Mouse (Mus musculus) frontal cortex, postnatal 25 days (tissue): ENCODE data around the gene Fam221b.

Experiments
- DNase-seq, 2 experiments: peaks; one replicate each; pipeline ENCODE4 v3.0.0; 2022; ENCODE audit warnings: low spot score in 2 of 2

Fam221b gene

GRCm38 (mm10) chr4:43668782-43669427 is at the start of gene Fam221b, which contains the start of gene Tmem8b:
Fam221b (minus strand) TSS chr4:43669145.
Tmem8b (plus strand) TSS chr4:43668971.
- peak; percentile 78 to 81 for DNase-seq

GRCm38 (mm10) chr4:43713652-43714219 is 44.8 kb upstream of the Fam221b start:
- DNase-seq = no peak

- DNase-seq = peak; percentile 66 to 74
Measured at GRCm38 (mm10) chr4:43711821-43712220, 42.9 kb upstream of the Fam221b start.

- no peak for DNase-seq
Measured at GRCm38 (mm10) chr4:43709869-43710268, 40.9 kb upstream of the Fam221b start, which contains the start of gene Olfr71. Olfr71 (minus strand) TSS chr4:43710255.

GRCm38 (mm10) chr4:43705991-43706390 is 37.0 kb upstream of the Fam221b start:
- DNase-seq = no peak

- DNase-seq = no peak
Measured at GRCm38 (mm10) chr4:43703851-43704250, 34.9 kb upstream of the Fam221b start.

GRCm38 (mm10) chr4:43703439-43703838 is 34.5 kb upstream of the Fam221b start:
- DNase-seq = no peak

- no peak for DNase-seq
Measured at GRCm38 (mm10) chr4:43700707-43701106, 31.8 kb upstream of the Fam221b start, which contains the start of gene Olfr70. Olfr70 (minus strand) TSS chr4:43700807.

- DNase-seq = no peak
Measured at GRCm38 (mm10) chr4:43696561-43696960, 27.6 kb upstream of the Fam221b start.

- DNase-seq = no peak
Measured at GRCm38 (mm10) chr4:43695249-43695671, 26.3 kb upstream of the Fam221b start.

GRCm38 (mm10) chr4:43694439-43695248 is 25.7 kb upstream of the Fam221b start:
- DNase-seq = no peak

GRCm38 (mm10) chr4:43693806-43694241 is 24.9 kb upstream of the Fam221b start:
- DNase-seq = no peak

GRCm38 (mm10) chr4:43691026-43691425 is 22.1 kb upstream of the Fam221b start:
- no peak for DNase-seq

- DNase-seq = no peak
Measured at GRCm38 (mm10) chr4:43690021-43690420, 21.1 kb upstream of the Fam221b start.

- DNase-seq = no peak
Measured at GRCm38 (mm10) chr4:43679416-43680043, 10.6 kb upstream of the Fam221b start.

- DNase-seq = no peak
Measured at GRCm38 (mm10) chr4:43678541-43678940, 9.6 kb upstream of the Fam221b start.

- DNase-seq = no peak
Measured at GRCm38 (mm10) chr4:43675608-43676007, 6.7 kb upstream of the Fam221b start.

- no peak for DNase-seq
Measured at GRCm38 (mm10) chr4:43674974-43675373, 6.0 kb upstream of the Fam221b start.

GRCm38 (mm10) chr4:43673703-43674102 is 4.8 kb upstream of the Fam221b start:
- no peak for DNase-seq

GRCm38 (mm10) chr4:43672070-43672469 is 3.1 kb upstream of the Fam221b start:
- DNase-seq = peak; percentile 85 to 86

- no peak for DNase-seq
Measured at GRCm38 (mm10) chr4:43669428-43669794, 466 bp upstream of the Fam221b start.

- DNase-seq = no peak
Measured at GRCm38 (mm10) chr4:43666412-43666811, 2.5 kb downstream of the Fam221b start.
